Mouse (Mus musculus): ENCODE results near the gene Actn3. TPM values are rescaled to one million over a fixed set of nuclear protein-coding genes. Genes with fewer than 3 reads are reported as not detected.
A peak's percentile ranks its signal among the peaks of the same experiment; 100 is the strongest.
"Not testable (repeated sequence)": the region's sequence is repeated elsewhere in the genome, so short reads cannot be mapped to it uniquely, and the experiment has no call there.

The Actn3 gene
- polyA plus RNA-seq, 1 experiment = 0.32 TPM

GRCm38 (mm10) chr19:4879324-4879703, 1.6 kb upstream of the Actn3 start:
- TF ChIP-seq CTCF (IDR thresholded peaks at IDR 0.05; ENCODE audit: extremely low read depth, insufficient read length, insufficient replicate concordance, low read depth, low read length) (no peak), POLR2A (IDR thresholded peaks at IDR 0.05; ENCODE audit: low read depth, low read length) (no peak)
- Histone ChIP-seq H3K4me3 (ENCODE audit: low read depth, low read length) (peak overlapping the region; percentile 27; the same call in 1 of the 2 replicates), H3K36me3 (ENCODE audit: control insufficient read depth, insufficient read depth, low read length) (no peaks in the 10 kb centered on the region), H3K27ac (ENCODE audit: insufficient read depth, low read depth, low read length) (no peak overlapping the region), H3K4me1 (ENCODE audit: control insufficient read depth, insufficient read depth, insufficient read length, low read length) (peaks cover 6% of the 10 kb centered on the region), H3K27me3 (ENCODE audit: control insufficient read depth, insufficient read depth, low read length) (0 out of 2 replicates have a peak, but pooled peaks cover 2% of the 10 kb centered on the region)
- 34% methylated on average over 10 of the region's 10 CpGs for WGBS

- WGBS = under 1% methylated on average over 52 of the region's 52 CpGs
- peak; percentile 43; the same call in 1 of the 2 replicates for TF ChIP-seq POLR2A (IDR thresholded peaks at IDR 0.05; ENCODE audit: low read depth, low read length)
- TF ChIP-seq CTCF (IDR thresholded peaks at IDR 0.05; ENCODE audit: extremely low read depth, insufficient read length, insufficient replicate concordance, low read depth, low read length) = no peak
- peak within 1 kb of the TSS; percentile 92 for H3K4me3 ChIP-seq (ENCODE audit: low read depth, low read length)
- H3K36me3 ChIP-seq (ENCODE audit: control insufficient read depth, insufficient read depth, low read length) = no peaks in the 10 kb centered on the region
- no peak within 1 kb of the TSS for H3K27ac ChIP-seq (ENCODE audit: insufficient read depth, low read depth, low read length)
- H3K4me1 ChIP-seq (ENCODE audit: control insufficient read depth, insufficient read depth, insufficient read length, low read length) = peaks cover 6% of the 10 kb centered on the region
- H3K27me3 ChIP-seq (ENCODE audit: control insufficient read depth, insufficient read depth, low read length) = 0 out of 2 replicates have a peak, but pooled peaks cover 2% of the 10 kb centered on the region
Measured at GRCm38 (mm10) chr19:4878405-4879323, 955 bp upstream of the Actn3 start, which contains the start of gene Zdhhc24. TSS of gene Zdhhc24 (plus strand) at chr19:4878668.

GRCm38 (mm10) chr19:4876755-4877154, 954 bp downstream of the Actn3 start:
- TF ChIP-seq CTCF (IDR thresholded peaks at IDR 0.05; ENCODE audit: extremely low read depth, insufficient read length, insufficient replicate concordance, low read depth, low read length) (no peak), POLR2A (IDR thresholded peaks at IDR 0.05; ENCODE audit: low read depth, low read length) (no peak)
- H3K4me1 ChIP-seq (ENCODE audit: control insufficient read depth, insufficient read depth, insufficient read length, low read length) = peaks cover 6% of the 10 kb centered on the region
- H3K27me3 ChIP-seq (ENCODE audit: control insufficient read depth, insufficient read depth, low read length) = 0 out of 2 replicates have a peak, but pooled peaks cover 2% of the 10 kb centered on the region
- WGBS = 72% methylated on average over 3 of the region's 3 CpGs
- H3K36me3 ChIP-seq (ENCODE audit: control insufficient read depth, insufficient read depth, low read length) = no peaks in the 10 kb centered on the region
- no peak overlapping the region for H3K27ac ChIP-seq (ENCODE audit: insufficient read depth, low read depth, low read length)
- H3K4me3 ChIP-seq (ENCODE audit: low read depth, low read length) = no peak overlapping the region

GRCm38 (mm10) chr19:4876241-4876640, 1.5 kb downstream of the Actn3 start:
- H3K27me3 ChIP-seq (ENCODE audit: control insufficient read depth, insufficient read depth, low read length) = 0 out of 2 replicates have a peak, but pooled peaks cover 2% of the 10 kb centered on the region
- 51% methylated on average over 4 of the region's 4 CpGs for WGBS
- no peak overlapping the region for H3K27ac ChIP-seq (ENCODE audit: insufficient read depth, low read depth, low read length)
- peaks cover 6% of the 10 kb centered on the region for H3K4me1 ChIP-seq (ENCODE audit: control insufficient read depth, insufficient read depth, insufficient read length, low read length)
- H3K36me3 ChIP-seq (ENCODE audit: control insufficient read depth, insufficient read depth, low read length) = no peaks in the 10 kb centered on the region
- TF ChIP-seq POLR2A (IDR thresholded peaks at IDR 0.05; ENCODE audit: low read depth, low read length) (no peak), CTCF (IDR thresholded peaks at IDR 0.05; ENCODE audit: extremely low read depth, insufficient read length, insufficient replicate concordance, low read depth, low read length) (no peak)
- no peak overlapping the region for H3K4me3 ChIP-seq (ENCODE audit: low read depth, low read length)

- not testable (repeated sequence) for H3K4me1 ChIP-seq (ENCODE audit: control insufficient read depth, insufficient read depth, insufficient read length, low read length); H3K36me3 ChIP-seq (ENCODE audit: control insufficient read depth, insufficient read depth, low read length); H3K27ac ChIP-seq (ENCODE audit: insufficient read depth, low read depth, low read length); H3K4me3 ChIP-seq (ENCODE audit: low read depth, low read length); H3K27me3 ChIP-seq (ENCODE audit: control insufficient read depth, insufficient read depth, low read length)
- WGBS = 84% methylated on average over 1 of the region's 1 CpGs
Measured at GRCm38 (mm10) chr19:4874613-4875012, 3.1 kb downstream of the Actn3 start.

- H3K4me1 ChIP-seq (ENCODE audit: control insufficient read depth, insufficient read depth, insufficient read length, low read length) = no peaks in the 10 kb centered on the region; the same call in 1 of the 2 replicates
- TF ChIP-seq CTCF (IDR thresholded peaks at IDR 0.05; ENCODE audit: extremely low read depth, insufficient read length, insufficient replicate concordance, low read depth, low read length) (no peak), POLR2A (IDR thresholded peaks at IDR 0.05; ENCODE audit: low read depth, low read length) (no peak)
- 4% methylated on average over 17 of the region's 17 CpGs for WGBS
- H3K27me3 ChIP-seq (ENCODE audit: control insufficient read depth, insufficient read depth, low read length) = no peaks in the 10 kb centered on the region
- no peak overlapping the region for H3K4me3 ChIP-seq (ENCODE audit: low read depth, low read length)
- H3K27ac ChIP-seq (ENCODE audit: insufficient read depth, low read depth, low read length) = no peak overlapping the region
- H3K36me3 ChIP-seq (ENCODE audit: control insufficient read depth, insufficient read depth, low read length) = no peaks in the 10 kb centered on the region
Measured at GRCm38 (mm10) chr19:4865147-4865546, 12.6 kb downstream of the Actn3 start.

GRCm38 (mm10) chr19:4863048-4863447, 14.7 kb downstream of the Actn3 start:
- Histone ChIP-seq H3K36me3 (ENCODE audit: control insufficient read depth, insufficient read depth, low read length) (no peaks in the 10 kb centered on the region), H3K4me3 (ENCODE audit: low read depth, low read length) (no peak overlapping the region), H3K4me1 (ENCODE audit: control insufficient read depth, insufficient read depth, insufficient read length, low read length) (no peaks in the 10 kb centered on the region; the same call in 1 of the 2 replicates), H3K27ac (ENCODE audit: insufficient read depth, low read depth, low read length) (no peak overlapping the region), H3K27me3 (ENCODE audit: control insufficient read depth, insufficient read depth, low read length) (no peaks in the 10 kb centered on the region)
- TF ChIP-seq POLR2A (IDR thresholded peaks at IDR 0.05; ENCODE audit: low read depth, low read length) (no peak), CTCF (IDR thresholded peaks at IDR 0.05; ENCODE audit: extremely low read depth, insufficient read length, insufficient replicate concordance, low read depth, low read length) (no peak)
- 74% methylated on average over 6 of the region's 6 CpGs for WGBS
